Mouse (Mus musculus) liver, postnatal 0 days (tissue): ENCODE measurements around the gene Cyp2j5. TPM values are rescaled to one million over a fixed set of nuclear protein-coding genes. Genes with fewer than 3 reads are reported as not detected.

Experiments
- ATAC-seq: fragments of 200-750 bp; cut with Nextera tagmentation; 2 replicates; pipeline ENCODE4 v1.8.0; 2017; ENCODE audit warnings: mild to moderate bottlenecking, moderate library complexity
- DNase-seq: peaks from one replicate; pipeline ENCODE4 v3.0.0-alpha.2; 2016
- H3K27ac ChIP-seq: fragments of 300-500 bp; sonication (generic); 2 replicates; pipeline ENCODE4 v1.5.1; 2014; ENCODE audit warnings: antibody characterized with exemption, moderate library complexity, mild to moderate bottlenecking, low read depth
- H3K27me3 ChIP-seq: fragments of 300-500 bp; sonication (generic); 2 replicates; pipeline ENCODE4 v1.6.1; 2014; ENCODE audit warnings: low read length, control low read depth, mixed read lengths; ENCODE audit not compliant: insufficient read depth
- H3K36me3 ChIP-seq: fragments of 300-500 bp; sonication (generic); replicated peaks from 2 replicates; pipeline ENCODE4 v1.6.1; 2014; ENCODE audit warnings: mild to moderate bottlenecking, control low read depth, low read length, moderate library complexity, mixed read lengths; ENCODE audit not compliant: insufficient read depth
- H3K4me1 ChIP-seq: fragments of 300-500 bp; sonication (generic); 2 replicates; pipeline ENCODE4 v1.6.1; 2014; ENCODE audit warnings: antibody characterized with exemption, mild to moderate bottlenecking, control low read depth; ENCODE audit not compliant: insufficient read depth
- H3K4me2 ChIP-seq: fragments of 300-500 bp; sonication (generic); 2 replicates; pipeline ENCODE4 v1.6.1; 2014; ENCODE audit warnings: low read depth, mild to moderate bottlenecking, low read length, moderate library complexity, mixed read lengths
- H3K4me3 ChIP-seq: fragments of 300-500 bp; sonication (generic); 2 replicates; pipeline ENCODE4 v1.5.1; 2014; ENCODE audit warnings: low read depth, low read length
- H3K9ac ChIP-seq: fragments of 300-500 bp; sonication (generic); replicated peaks from 2 replicates; pipeline ENCODE4 v1.6.1; 2014; ENCODE audit warnings: mild to moderate bottlenecking, moderate library complexity
- H3K9me3 ChIP-seq: fragments of 300-500 bp; sonication (generic); 2 replicates; pipeline ENCODE4 v1.6.1; 2016; ENCODE audit warnings: mild to moderate bottlenecking, control low read depth, low read length, mixed read lengths
- CTCF ChIP-seq: sonication (generic); IDR thresholded peaks from 2 replicates; pipeline ENCODE4 v1.5.1; 2016; ENCODE audit warnings: antibody characterized with exemption, low read depth
- EP300 ChIP-seq: IDR thresholded peaks from 2 replicates; pipeline ENCODE4 v1.6.1; 2016; ENCODE audit warnings: antibody characterized with exemption, low read depth, mild to moderate bottlenecking
- WGBS: fragments of 180-500 bp; shearing (Covaris S2); extraction: QIAGEN DNeasy Blood & Tissue Kit; methylation state at CpG from one replicate; pipeline ENCODE4 v1.1.7; 2014; ENCODE audit not compliant: insufficient replicate concordance; 5-methylcytosine and 5-hydroxymethylcytosine counted together
- polyA plus RNA-seq: library from polyadenylated mRNA; unstranded; fragments of >200 nt; fragmentation: Nextera tagmentation; extraction: Ambion mirVana; gene quantifications from 2 replicates; pipeline ENCODE4 v1.2.1, GENCODE M21; 2015

Cyp2j5 gene
- polyA plus RNA-seq, 1 experiment from 2014 or later = 27.6 TPM

GRCm38 (mm10) chr4:96683474-96683873 lies 19.5 kb upstream of the Cyp2j5 start:
- TF ChIP-seq EP300 (no peak), CTCF (peak; percentile 61)
- Histone ChIP-seq H3K9me3 (no peaks in the 10 kb centered on the region), H3K36me3 (no peaks in the 10 kb centered on the region), H3K4me3 (no peak overlapping the region), H3K4me2 (no peak overlapping the region), H3K27me3 (no peaks in the 10 kb centered on the region), H3K4me1 (no peaks in the 10 kb centered on the region), H3K27ac (no peak overlapping the region), H3K9ac (no peak overlapping the region)
- WGBS = 33% methylated on average over 2 of the region's 2 CpGs
- DNase-seq (no peak), ATAC-seq (no peak)

DNA sequence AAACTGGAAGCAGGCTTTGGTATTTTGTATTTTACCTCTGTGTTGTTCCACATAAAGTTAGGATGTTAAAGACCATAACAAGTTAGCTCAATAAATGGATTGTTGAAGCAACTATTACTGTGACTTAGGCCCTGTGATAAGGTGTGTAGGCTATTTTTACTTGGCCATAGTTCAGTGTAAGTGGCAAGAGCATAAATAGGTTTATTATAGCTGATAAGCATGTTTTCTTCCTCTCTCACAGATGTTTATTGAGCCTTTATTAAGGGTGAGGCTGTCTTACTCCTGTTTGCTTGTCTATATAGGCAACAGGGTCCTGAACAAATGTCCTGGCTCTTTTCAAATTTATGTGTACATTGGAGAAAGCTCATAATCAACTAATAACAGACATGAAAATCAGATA lies 17.0 kb upstream of the Cyp2j5 start:
- Histone ChIP-seq H3K4me1 (no peaks in the 10 kb centered on the region), H3K9me3 (no peaks in the 10 kb centered on the region), H3K4me2 (no peak overlapping the region), H3K27ac (no peak overlapping the region), H3K27me3 (no peaks in the 10 kb centered on the region), H3K36me3 (no peaks in the 10 kb centered on the region), H3K9ac (no peak overlapping the region), H3K4me3 (no peak overlapping the region)
- no peak for TF ChIP-seq EP300
- TF ChIP-seq CTCF = no peak
- DNase-seq = no peak
- no peak for ATAC-seq

DNA sequence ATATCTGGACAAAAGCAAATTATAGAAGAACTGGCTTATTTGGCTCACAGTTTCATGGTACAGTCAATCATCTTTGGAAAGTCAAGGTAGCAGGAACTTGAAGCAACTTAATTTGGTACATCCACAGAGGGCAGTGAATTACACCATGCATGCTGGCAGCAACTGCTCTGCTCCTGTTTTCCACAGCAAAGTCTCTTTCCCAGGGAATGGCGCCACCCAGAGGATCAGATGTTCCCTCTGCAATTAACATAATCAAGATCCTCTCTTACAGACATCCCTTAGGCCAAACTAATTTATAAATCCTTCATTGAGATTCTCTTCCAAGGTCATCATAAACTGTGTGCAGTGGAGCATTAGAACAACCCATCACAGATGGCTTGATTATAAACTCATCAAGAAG lies 16.3 kb upstream of the Cyp2j5 start:
- no peak overlapping the region for H3K4me3 ChIP-seq
- no peak overlapping the region for H3K4me2 ChIP-seq
- H3K36me3 ChIP-seq = no peaks in the 10 kb centered on the region
- no peak for ATAC-seq
- no peaks in the 10 kb centered on the region for H3K9me3 ChIP-seq
- TF ChIP-seq EP300 (no peak), CTCF (peak; percentile 63)
- WGBS = 21% methylated on average over 1 of the region's 1 CpGs
- H3K27me3 ChIP-seq = no peaks in the 10 kb centered on the region
- peak; percentile 33 for DNase-seq
- H3K9ac ChIP-seq = no peak overlapping the region
- no peaks in the 10 kb centered on the region for H3K4me1 ChIP-seq
- H3K27ac ChIP-seq = no peak overlapping the region

GRCm38 (mm10) chr4:96664668-96665454 lies 907 bp upstream of the Cyp2j5 start:
- Histone ChIP-seq H3K4me1 (no peaks in the 10 kb centered on the region), H3K27ac (peak overlapping the region; percentile 55; the same call in 1 of the 2 replicates), H3K4me3 (no peak overlapping the region), H3K9ac (no peak overlapping the region), H3K27me3 (no peaks in the 10 kb centered on the region), H3K9me3 (no peaks in the 10 kb centered on the region), H3K36me3 (no peaks in the 10 kb centered on the region), H3K4me2 (no peak overlapping the region)
- TF ChIP-seq EP300 (no peak; the same call in 1 of the 2 replicates), CTCF (no peak)
- no peak for DNase-seq
- 53% methylated on average over 1 of the region's 1 CpGs for WGBS
- peak; percentile 96 for ATAC-seq

DNA sequence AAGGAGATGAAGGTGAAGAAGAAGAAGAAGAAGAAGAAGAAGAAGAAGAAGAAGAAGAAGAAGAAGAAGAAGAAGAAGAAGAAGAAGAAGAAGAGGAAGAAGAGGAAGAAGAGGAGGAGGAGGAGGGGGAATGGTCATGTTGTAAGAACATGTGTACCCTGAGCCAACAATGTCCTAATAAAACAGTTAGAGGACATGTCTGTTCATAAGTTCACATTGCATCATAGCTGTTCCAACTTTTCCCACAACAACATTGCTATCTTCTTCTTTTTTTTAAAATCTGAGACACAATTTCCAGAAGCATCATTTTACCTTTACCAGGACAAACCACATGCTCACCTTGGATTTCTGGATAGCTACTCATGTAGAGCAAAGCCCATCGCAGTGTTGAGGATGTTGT lies 28.5 kb downstream of the Cyp2j5 start:
- no peak overlapping the region for H3K9ac ChIP-seq
- H3K4me1 ChIP-seq = no peaks in the 10 kb centered on the region
- peak; percentile 56; the same call in 1 of the 2 replicates for ATAC-seq
- H3K36me3 ChIP-seq = no peaks in the 10 kb centered on the region
- no peak for DNase-seq
- H3K27me3 ChIP-seq = no peaks in the 10 kb centered on the region
- no peak for TF ChIP-seq CTCF
- no peak for TF ChIP-seq EP300
- no peak overlapping the region for H3K27ac ChIP-seq
- whole genome bisulfite sequencing = 58% methylated on average over 1 of the region's 1 CpGs
- no peak overlapping the region for H3K4me3 ChIP-seq
- no peak overlapping the region for H3K4me2 ChIP-seq
- H3K9me3 ChIP-seq = no peaks in the 10 kb centered on the region

DNA sequence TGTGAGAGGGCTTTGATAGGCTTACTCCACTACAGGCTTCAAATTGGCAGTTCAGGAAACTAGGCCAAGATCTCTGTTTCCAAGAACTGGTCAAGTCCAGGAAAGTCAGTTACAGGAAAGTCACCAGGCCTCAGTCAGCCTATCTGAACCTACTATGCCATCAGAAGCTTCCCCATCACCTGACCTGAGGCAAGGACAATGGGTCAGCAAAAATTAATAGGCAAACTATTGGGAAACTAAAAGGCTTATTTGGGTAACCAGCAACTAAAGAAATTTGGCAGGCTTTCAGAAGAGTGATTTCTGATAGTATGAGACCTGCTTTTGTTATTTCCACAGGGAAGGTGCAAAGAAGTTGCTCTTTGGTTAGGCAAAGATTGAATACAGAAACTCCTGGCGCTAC lies 41.5 kb downstream of the Cyp2j5 start:
- TF ChIP-seq EP300 (no peak), CTCF (no peak)
- no peak for DNase-seq
- Histone ChIP-seq H3K9ac (no peak overlapping the region), H3K4me2 (no peak overlapping the region), H3K9me3 (no peaks in the 10 kb centered on the region; the same call in none of the 2 replicates), H3K4me1 (no peaks in the 10 kb centered on the region), H3K4me3 (no peak overlapping the region), H3K36me3 (no peaks in the 10 kb centered on the region), H3K27me3 (no peaks in the 10 kb centered on the region), H3K27ac (no peak overlapping the region)
- WGBS = 82% methylated on average over 1 of the region's 1 CpGs
- ATAC-seq = peak; percentile 76

GRCm38 (mm10) chr4:96591791-96592150 lies 72.2 kb downstream of the Cyp2j5 start:
- no peak overlapping the region for H3K9ac ChIP-seq
- peak overlapping the region; percentile 65 for H3K4me2 ChIP-seq
- H3K4me1 ChIP-seq = no peaks in the 10 kb centered on the region
- H3K36me3 ChIP-seq = no peaks in the 10 kb centered on the region
- ATAC-seq (peak; percentile 25), DNase-seq (peak; percentile 38)
- WGBS = 38% methylated on average over 4 of the region's 4 CpGs
- no peaks in the 10 kb centered on the region for H3K27me3 ChIP-seq
- TF ChIP-seq EP300 (no peak), CTCF (peak; percentile 41)
- H3K4me3 ChIP-seq = 0 out of 2 replicates have a peak overlapping the region, but pooled peaks have one; percentile 36
- no peaks in the 10 kb centered on the region for H3K9me3 ChIP-seq
- H3K27ac ChIP-seq = no peak overlapping the region
